Mouse (Mus musculus) heart, postnatal 36 days (tissue): Measurements from ENCODE around the gene Fdxr. TPM values are rescaled to one million over a fixed set of nuclear protein-coding genes. Genes with fewer than 3 reads are reported as not detected.
A peak's percentile ranks its signal among the peaks of the same experiment; 100 is the strongest.

Experiments
- DNase-seq, 2 experiments: peaks; one replicate each; pipeline ENCODE4 v3.0.0; 2021 to 2022
- intact Hi-C: fragments of 180-260 bp; cut with DNase I; formaldehyde crosslinking; loops from one replicate; pipeline ENCODE4 v1.15.1; 2025
- total RNA-seq, 2 experiments: library from RNA; stranded (reverse); gene quantifications; 2 replicates each; pipeline ENCODE4 v1.2.3; 2021

Gene Fdxr
- total RNA-seq, 2 experiments from 2014 or later, result 9.5 to 9.7 TPM

DNA sequence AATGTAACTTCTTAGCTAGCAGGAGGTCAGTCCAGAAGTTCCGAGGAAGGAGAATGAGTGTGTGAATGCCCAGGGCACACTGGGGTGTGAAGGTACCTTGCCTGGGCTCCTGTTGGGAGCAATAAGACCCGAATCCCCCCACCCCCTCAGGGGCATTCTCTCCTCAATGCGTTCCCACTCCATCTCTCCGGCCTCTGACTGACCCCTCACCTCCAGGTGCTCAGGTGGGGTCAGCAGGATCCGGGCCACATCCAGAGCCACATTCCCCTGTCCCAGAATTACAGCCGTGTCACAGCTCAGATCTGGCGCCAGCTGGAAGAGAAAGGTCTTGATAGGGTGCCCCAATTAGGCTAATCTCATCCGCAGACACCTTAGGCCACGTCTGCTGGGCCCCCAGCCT, 5.8 kb downstream of the Fdxr start:
- DNase-seq, result no peak
- intact Hi-C loops, result no loop called here

DNA sequence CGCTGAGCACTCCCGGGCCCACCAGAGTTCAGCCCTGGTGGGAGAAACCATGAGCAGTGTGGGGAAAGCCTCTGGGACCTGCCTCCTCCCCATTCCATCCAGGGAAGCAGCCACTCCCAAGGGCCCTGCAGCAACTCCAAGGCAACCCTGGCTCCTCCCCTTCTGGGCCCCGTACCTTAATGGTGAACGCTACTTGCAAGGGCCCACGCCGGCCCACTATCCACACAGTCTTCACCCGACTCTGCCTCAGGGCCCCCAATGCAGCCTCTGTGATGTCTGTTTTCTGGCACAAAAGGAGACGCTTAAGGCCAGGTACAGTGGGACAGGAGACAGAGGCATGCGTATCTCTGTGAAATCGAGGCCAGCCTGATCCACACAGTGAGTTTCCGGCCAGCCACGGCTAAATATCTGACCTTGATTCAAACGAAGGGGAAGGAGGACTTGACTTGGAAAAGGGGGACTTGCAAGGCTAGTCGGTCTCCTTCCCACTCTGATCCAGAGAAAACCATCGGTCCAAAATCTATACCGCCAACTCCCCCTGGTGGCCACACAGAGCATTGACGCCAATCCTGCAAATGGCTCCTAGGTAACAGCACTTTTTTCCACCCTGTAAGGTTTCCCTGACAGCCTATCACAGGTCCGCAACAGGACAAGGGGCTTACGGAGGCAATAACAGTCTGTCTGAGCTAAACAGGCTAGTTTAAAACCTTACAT, 6.5 kb downstream of the Fdxr start:
- intact Hi-C loops, result loop anchor here (1.0 kb wide), 1 partner anchor 68 kb away; no protein-coding TSS in a partner anchor
- DNase-seq, result peak; percentile 80 to 85

DNA sequence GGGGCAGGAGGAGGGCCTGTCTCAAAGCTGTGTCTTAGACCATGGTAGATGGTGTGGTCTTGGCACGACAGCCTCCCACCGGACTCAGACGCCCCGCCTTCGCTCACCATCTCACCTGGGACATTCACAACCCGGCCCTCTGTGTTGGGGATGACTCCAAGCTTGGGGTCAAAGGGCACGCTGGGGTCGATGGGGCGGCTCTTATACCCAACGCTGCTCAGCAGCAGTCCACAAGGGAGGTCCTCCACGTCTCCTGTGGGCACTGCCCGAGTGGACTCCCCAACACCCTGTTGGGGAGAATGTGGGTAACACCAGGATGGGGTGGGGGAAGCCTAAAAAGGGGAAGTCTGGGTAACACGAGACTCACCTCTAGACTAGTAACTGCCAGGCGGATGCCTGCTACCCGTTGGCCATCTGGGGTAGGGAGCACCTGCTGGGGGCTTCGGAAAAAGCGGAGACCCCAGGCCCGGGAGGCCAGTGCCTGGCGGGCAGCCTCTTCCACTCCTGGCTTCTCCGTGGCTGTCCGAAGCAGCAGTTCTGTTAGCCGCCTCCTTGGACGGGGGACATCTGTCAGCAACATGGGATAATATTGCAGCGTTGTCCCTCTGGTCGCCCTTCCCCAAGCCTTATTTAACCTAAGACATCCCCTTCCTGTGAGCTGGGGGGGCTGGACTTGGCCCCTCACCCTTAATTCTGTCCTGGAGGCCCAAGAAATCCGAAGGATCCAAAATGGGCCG, 7.4 kb downstream of the Fdxr start:
- no peak for DNase-seq
- intact Hi-C loops, result loop anchor here (1.0 to 5.0 kb wide), 3 partner anchors 67 to 187 kb away; no protein-coding TSS in a partner anchor

DNA sequence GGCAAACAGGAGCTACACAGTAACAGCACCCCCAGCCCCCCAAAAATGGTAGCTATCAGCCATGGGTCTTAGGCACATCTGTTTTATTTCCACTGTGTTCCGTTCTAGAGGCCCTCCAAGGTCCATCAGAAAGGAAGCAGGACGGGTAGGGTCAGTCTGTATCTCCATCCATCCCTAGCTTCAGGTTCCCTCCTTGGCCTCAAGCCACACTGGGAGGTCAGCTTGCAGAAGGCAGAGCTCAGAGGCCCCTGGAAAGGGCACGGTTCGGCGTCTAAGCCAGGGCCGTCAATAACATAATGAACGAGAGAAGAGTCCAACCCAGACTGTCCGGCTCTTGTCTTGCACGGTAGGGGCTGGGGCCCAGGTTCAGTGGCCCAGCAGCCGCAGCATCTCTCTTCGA, 8.9 kb downstream of the Fdxr start:
- intact Hi-C loops, result loop anchor here (5.0 kb wide), 1 partner anchor 186 kb away; no protein-coding TSS in a partner anchor
- DNase-seq, result no peak

DNA sequence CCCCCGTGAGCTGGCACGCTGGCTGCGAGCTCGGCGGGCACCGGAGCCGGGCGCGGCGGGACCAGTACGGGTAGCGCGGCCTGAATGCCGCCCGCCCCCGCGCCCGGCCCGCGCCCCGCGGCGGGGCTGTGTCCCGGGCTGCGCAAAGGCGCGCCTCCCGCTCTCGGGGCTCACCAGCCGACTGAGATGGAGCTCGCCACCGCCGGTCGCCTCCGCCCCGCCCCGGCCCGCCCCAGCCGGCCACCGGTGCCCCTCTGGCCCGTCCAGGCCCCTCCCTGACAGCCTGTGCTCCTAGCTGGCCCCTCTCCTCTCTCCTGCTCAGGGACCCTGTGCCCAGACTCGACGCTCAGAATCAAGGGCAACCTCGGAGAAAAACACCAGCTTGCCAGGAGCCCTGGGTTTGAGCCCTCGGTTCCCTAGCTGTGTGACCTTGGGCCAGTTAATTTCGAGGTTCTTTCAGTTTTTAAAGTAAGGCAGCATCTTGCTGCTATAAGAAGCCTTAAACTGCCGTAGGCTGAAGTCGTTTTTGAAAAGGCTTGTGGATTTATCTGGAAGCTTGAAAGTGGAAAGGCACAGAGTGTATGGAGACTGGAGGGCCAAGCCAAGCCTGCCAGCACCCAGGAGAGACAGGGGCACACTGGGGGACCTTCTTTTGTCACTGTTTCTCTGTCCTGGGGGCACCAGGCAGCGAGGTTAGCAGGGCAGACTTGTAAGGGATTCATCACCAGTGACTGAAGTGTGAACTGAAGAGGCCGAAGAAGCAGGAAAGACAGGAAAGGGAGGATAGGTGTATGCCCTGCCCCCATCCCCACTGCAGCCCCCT, 9.6 kb downstream of the Fdxr start, which contains the start of gene Grin2c:
Gene Grin2c (minus strand): TSS at position 183 of the 823 bp plus-strand sequence.
- no peak for DNase-seq
- intact Hi-C loops, result loop anchor here (5.0 kb wide), 1 partner anchor 185 kb away; no protein-coding TSS in a partner anchor

DNA sequence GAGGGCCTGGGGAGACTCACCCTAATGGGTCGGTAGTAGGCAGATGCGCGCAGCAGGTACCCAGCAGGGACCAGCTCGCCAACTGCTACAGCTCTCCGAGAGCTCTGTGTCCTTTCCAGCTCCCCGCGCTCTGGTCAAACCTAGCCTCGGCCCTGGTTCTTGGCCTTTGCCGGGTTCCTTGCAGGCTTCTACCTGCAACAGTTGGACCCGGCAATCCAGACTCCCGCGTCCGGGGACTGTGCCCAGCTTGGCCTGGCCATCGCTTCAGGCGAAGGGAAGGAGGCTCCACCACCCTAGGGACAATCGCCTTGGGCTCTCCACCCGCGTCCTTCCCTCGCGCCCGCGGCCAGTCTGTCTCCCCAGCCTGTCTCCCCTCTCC, 10.5 kb downstream of the Fdxr start:
- intact Hi-C loops, result loop anchor here (5.0 kb wide), 1 partner anchor 184 kb away; no protein-coding TSS in a partner anchor
- DNase-seq, result no peak

DNA sequence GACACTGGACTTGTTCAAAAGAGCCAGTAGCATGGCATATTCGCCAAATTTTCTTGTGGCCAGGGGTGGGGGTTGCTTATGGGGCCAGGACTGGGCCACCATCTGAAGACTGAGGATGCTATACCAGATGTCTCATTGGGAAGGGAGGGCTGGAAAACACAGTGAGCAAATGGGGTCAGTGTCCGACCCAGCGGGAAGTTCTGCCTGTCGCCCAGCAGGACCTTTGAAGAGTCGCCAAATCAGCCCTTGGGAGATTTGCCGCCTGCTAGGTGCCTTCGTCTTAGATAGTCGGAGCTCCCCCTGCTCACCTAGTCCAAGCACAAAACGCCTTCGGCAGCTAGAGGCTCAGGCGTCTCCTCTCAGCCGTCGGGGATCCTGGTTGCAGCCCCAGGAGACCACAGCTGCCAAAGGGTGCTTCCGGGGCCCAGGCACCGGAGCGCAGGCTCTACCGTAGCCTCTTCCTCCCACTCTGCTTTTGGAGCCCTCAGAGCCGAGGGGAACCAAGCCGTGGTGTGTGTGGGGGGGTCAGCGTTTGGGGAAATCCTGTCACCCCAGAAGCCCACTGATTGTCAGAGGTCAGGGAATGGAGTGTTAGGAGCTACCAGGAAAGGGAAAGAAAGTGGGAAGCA, 11.0 kb downstream of the Fdxr start:
- DNase-seq, result no peak
- intact Hi-C loops, result loop anchor here (1.0 to 5.0 kb wide), 2 partner anchors 64 to 184 kb away; no protein-coding TSS in a partner anchor

DNA sequence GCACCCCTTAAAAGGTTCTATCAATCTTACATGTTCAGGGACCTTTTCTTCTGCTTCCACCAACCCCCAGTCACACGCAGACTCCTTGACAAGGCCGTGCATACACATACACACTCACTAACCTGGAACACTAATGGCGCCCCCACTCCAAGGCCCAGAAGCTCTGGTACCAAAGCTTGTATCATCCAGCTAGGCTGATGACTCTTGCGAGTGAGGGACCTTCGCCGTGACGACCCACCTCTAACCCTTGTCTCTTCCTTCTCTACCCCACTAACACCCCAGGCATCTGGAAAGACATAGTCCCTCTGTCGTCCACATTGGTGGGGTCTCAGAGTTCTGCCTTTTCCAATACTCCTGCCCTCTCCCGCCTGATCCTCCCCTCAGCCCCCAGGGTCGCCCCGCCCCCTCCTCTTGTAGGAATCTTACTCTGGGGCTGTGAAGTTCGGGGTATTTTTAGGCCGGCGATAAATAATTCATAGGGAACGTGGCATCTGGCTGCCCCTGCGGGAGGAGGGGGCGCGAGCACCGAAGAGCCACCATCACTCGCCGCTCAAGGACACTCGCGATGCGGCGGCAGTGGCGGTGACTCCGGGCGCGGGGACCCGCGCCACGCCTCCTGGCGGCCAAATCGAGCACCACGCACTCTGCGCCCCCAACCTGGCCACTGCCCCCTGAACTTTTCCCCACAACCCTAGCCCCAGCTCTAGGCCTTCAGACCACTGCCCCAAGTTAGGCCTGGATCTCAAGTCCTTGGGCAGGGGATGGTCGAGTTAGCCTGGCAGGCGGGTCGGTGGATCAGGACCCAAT, 11.8 kb downstream of the Fdxr start:
- DNase-seq, result no peak

DNA sequence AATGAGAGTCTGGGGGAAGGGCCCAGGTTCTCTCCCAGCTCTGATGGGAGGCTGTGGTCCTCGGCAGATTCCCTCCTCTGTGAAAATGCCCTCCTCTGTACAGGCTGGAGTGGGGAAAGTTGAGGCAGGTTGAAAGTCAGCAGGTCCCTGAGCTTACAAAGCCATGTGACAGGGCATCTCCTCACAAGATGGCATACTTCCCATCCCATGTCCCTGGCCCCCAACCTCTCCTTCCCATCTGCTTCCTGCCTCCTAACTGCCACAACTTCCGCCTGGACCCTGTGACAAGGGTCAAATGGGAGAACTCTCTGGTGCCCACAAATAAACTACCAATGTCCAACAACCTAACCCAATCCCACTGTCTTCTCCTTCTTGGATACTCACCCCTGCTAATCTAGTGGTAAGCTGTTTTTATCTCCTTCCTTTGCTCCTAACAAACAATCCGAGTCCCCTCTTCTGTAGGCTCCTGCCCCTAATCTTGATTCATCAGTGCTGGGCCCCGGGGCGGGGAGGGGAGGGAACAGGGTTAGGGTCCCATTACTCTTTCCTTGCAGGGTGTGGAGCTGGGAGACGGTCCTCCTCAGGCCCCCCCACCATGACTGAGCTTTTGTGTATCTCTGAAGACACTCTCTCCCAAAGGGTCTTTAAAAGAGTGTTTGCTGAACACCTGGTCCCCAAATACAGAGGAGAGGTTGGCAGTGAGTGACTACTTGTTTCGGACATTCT, 12.6 kb downstream of the Fdxr start:
- intact Hi-C loops, result no loop called here
- DNase-seq, result no peak

More for the DNA sequence above, 11.8 kb downstream of the Fdxr start:
- intact Hi-C loops, result loop anchor here (1.0 to 5.0 kb wide), 2 partner anchors 63 to 183 kb away; no protein-coding TSS in a partner anchor

DNA sequence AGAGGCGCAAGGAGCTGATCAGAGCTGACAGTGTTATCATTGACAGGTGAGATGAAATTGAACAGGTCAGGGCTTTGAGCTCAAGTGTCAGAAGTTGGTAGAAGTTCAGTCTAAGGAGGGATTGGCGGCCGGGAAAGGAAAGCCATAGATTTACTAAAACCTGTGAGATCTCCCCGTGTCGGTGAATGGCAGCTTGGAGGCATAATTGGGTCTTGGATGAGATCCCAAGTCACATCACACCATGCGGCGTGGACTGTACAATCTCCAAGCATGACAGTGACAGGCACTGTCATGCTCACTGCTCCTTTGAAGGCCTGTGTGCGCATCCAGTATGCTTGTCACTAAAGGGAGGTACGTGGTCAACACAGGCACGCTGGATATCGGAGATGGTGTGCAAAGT, 13.9 kb downstream of the Fdxr start:
- DNase-seq, result no peak
- intact Hi-C loops, result no loop called here

DNA sequence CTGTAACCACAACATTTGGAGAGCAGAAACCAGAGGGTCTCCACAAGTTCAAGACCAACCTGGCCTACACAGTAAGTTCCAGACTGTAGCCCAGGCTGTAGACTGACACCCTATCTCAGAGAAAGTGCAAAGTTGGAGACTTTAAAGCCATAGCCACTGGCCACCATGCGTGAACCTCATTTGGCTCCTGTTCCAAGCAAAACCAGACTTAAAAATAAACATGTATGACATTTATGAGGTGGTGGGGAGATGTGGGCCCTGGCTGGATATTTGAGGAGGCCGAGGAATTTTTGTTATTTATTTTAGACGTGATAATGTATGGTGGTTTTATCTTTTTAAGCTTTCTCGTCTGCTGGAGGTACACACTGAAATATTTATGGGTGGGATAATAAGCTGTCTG, 17.7 kb downstream of the Fdxr start:
- intact Hi-C loops, result no loop called here
- DNase-seq, result no peak

DNA sequence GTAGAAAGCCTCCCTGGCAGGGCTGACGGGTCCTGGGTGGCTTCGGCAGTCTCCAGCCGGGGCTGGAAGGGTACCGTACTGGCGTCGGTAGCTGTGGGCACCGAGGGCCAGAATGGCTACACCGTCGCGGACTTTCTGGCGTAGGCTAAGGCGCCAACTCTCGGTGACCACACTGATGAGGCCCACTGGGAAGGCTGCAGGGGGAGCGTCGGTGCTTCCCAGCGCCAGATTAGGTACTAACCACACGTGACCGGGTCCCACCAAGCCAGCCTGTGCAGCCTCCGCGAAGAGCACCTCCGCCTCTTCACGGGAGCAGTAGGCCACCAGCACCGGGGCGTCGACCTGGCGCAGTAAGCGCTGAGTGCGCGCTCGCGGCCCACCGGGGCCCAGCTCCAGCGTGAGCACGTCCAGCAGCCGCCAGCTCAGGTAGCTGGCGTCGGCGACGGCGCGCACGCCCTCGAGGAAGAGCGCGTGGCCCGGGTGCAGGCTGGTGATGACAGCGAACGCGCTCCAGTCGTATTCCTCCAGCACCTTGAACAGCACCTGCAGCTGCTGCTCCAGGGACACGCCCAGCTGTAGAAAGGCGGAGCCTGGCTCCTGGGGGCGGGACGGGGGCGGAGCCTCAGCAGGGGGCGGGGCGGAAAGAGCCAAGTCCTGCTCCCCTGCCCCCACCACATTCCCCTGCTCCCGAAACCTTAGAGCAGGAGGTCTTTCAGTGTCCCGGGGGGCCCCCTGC, 18.9 kb downstream of the Fdxr start:
- no peak for DNase-seq
- intact Hi-C loops, result no loop called here

DNA sequence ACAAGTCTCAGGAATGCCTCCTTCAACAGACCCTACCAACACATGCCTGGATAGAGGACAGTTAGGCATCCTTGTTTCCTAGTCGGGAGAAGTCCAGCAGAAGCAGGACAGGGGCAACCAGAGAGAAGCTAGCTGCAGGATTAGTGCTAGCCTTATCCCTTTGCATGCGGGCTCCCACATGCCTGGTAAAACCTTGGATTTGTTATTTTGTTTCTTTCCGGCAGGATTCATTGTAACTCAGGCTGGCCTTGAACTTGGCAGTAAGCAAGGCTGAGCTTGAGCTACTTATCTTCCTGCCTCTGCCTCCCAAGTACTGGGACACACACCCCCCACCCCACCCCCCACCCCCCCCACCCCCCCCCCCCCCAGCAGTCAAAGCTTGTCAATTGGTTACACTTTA, 25.6 kb downstream of the Fdxr start:
- intact Hi-C loops, result no loop called here
- no peak for DNase-seq

DNA sequence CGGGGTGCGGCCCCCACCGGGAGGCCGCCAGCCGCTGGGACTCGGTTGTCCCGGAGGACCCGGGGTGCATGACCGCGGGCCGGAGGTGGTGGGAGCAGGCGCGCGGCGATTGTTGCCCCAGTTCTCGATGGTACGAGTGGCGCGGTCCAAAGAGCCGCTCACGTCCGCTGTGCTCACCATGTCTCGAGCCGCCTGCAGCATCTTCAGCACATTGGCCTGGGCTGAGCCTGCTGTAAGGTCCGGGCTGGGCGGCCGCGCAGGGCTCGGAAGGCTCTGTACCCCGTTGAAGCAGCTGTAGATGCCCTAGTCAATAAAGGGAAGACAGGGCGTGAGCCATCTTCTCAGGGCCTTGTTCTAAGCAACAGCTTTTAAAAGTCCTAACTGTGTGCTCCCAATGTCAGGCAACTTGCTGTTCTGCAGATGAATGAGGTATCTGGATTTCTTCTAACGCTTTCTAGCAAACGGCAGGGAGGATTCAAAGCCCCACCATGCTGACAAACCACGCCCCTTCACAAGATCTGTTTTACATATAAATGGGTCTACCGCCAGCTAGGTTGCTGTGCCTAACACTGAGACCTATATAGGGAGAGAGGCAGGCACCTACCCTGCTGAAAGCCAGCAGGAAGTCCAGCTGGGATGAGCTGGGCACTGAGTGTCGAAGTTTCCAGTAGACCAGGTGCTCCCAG, 26.3 kb downstream of the Fdxr start:
- intact Hi-C loops, result no loop called here
- DNase-seq, result no peak

DNA sequence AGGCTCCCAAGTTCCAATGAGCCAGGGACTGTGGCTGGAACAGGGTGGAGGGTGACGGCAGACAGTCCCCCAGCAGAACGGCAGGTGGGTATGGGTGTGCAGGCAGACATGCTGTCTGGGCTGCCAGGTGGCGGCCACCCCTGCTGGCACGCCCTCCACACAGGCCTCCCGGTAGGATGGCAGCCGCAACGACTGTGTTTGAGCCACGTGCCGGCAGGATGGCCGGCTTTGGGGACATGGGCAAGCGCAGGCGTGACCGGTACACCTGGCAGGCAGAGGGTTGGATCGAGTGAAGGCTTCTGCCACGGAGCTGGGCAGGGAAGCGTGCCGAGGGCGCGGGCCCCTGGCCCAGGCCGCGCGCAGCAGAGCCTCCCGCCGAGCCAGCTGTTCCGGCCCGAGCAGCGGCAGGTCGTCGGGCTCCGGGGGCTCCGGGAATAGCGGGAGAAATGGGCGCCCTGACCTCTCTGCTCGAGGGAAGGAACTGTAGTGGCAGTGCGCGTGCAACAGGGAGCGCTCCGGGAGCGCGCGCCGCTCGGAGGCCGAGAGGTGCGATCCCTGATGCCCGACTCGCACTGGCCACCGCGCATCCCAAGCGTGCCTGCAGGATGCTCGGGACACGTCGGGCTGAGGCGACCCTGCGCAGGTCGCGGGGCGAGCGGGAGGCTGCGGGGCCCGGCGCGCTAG, 27.0 kb downstream of the Fdxr start:
- intact Hi-C loops, result no loop called here
- no peak for DNase-seq

DNA sequence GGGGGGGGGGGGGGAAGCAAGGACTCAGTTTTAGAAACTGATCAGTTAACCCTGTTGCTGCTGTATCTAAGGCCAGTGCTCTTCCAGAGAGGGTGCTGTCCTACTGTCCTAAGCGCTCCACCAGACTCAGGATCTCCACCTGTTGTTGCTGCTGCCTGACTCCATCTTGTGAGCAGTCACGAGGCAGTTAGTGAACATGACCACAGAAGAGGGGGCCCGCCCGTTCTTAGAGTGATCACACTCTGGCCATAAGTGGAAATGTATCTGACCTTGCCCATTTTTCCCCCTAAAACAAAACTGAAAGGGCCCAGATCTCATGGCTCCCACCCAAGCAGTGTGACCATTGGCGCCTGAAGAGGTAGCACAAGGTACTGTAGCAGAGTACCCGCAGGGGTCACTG, 28.9 kb downstream of the Fdxr start:
- DNase-seq, result no peak
- intact Hi-C loops, result no loop called here

DNA sequence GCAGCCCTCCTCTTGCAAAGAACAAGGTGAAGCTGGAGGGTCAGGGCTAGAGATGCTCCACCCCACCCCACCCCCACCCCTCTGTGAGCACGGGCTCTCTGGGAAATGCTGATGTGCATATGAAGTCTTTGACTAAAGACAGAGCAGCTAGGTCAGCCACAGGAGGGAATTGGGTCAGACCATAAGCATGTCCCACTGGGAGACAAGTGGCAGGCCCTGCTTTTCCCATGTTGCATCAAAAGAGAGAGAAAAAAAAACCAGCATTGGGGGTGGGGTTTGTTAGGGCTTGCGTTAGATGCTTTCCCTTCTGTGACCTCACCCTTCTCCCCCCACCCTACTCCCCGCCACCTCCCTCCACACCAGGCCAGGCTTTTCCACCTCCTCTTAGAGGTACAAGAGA, 29.6 kb downstream of the Fdxr start:
- intact Hi-C loops, result no loop called here
- no peak for DNase-seq
